Mouse (Mus musculus) heart, postnatal 0 days (tissue): ENCODE measurements around the gene Tspan14.

ENCODE experiments used
- CTCF ChIP-seq: IDR thresholded peaks from 2 replicates; pipeline ENCODE4 v1.5.1; 2016; ENCODE audit warnings: antibody characterized with exemption, control low read depth, low read depth
- EP300 ChIP-seq: IDR thresholded peaks from 2 replicates; pipeline ENCODE4 v1.6.1; 2016; ENCODE audit warnings: antibody characterized with exemption, low read depth

GRCm38 (mm10) chr14:40962365-40963290 is 4.0 kb downstream of the Tspan14 start:
- TF ChIP-seq CTCF, result no peak
- no peak for TF ChIP-seq EP300
